Mouse (Mus musculus) induced T-regulatory cell, adult 2 months (primary cell): ENCODE results near the gene Vav1.
"Not testable (repeated sequence)": the region's sequence is repeated elsewhere in the genome, so short reads cannot be mapped to it uniquely, and the experiment has no call there.

Experiments
- DNase-seq: peaks from one replicate; pipeline ENCODE4 v3.0.0-alpha.2; 2012; ENCODE audit warnings: low read depth

The Vav1 gene

DNA sequence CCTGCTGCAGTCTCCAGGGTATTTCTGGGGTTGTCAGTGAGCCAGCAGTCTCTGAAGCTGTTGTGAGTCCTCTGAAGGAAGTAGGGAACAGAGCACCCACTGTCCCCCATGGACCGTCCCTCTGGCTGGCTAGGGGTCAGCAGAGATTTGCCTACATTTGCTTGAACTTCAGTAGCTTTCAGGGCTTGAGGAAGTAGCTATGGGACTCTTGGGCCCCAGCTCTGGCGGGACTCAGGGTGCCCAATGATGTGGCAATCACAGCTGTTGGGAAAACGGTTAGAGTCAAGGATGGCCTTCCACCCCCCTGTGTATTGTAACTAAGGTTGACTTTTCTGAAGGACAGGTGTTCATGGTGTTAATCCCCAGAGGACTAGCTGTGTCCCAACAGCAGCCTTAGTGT, 1.5 kb downstream of the Vav1 start:
- no peak for DNase-seq

- DNase-seq, result peak; percentile 51
These were observed 5.0 kb downstream of the Vav1 start for GRCm38 (mm10) chr17:57283906-57284305.

DNA sequence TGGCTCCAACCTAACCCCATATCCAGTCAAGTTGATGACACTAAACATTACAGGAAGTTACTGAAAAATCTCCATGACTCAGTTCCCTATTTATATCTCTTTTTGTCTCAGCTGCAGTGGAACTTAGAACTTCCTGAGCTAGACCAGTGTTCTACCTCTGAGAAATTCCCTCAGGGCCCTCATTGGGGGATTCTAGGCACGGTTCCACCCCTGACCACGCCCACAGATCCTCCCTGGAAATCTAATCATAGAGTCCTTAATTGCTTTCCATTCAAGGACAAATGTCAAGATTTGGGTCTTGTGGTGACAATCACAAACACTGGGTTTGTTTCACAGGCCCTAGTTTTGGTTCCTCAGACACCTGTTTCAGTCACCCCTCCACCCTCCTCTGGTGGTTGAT, 6.2 kb downstream of the Vav1 start:
- DNase-seq, result no peak

DNA sequence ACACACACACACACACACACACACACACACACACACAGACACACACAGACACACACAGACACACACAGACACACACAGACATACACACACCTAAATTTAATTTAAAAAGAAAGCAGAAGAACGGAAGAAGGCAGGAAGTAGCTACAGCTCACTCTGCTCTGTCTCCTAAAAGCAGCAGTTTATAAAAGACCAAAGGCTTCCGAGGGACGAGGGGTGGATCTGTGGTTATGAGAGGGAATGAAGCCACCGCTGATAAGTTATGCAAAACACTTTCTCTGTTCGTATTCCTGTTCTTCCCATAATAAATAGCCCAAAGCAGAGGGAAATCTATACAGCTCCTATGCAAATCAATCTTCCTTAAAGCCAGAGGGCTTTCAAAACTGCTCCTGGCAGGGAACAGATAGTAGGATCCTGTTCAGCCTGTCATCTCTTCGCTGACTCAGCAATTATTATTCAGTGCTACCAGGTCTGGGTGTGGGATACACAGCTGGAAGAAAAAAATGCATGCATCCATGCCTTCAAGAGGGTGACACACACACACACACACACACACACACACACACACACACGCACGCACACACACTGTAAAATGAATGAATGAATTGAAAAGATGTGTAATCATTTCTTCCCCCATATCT, 7.9 kb downstream of the Vav1 start:
- peak; percentile 47 for DNase-seq

GRCm38 (mm10) chr17:57289252-57289651, 10.4 kb downstream of the Vav1 start:
- no peak for DNase-seq

DNA sequence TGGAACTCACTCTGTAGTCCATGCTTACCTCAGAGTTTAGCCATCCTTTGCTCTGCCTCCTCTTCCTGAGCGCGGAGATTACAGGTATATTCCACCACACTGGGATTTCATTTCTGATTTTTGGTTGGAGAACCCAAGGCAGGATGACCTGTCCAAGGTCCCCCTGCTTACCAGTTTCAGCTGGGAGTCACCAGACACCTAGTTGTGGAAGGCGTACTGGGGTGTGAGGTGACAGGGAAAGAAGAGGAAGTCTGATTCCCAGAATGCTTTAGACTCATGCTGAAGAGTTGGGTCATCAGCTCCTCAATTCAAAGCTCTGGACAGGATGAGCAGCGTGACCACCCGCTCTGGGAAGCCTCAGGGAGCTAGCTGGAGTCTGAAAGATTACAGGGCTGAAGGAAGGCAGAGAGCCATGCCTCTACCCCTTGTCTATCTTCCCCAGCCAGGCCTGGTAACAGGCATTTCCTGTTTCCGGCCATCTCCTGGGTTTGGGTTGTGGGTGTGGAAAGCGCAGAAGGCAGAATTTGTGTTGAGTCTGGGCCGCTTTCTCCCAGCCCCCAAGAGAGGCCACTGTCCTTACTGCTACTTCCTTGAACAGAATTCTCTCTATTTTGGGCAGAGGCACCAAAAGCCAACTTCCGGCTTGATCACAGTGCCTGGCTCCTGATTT, 11.2 kb downstream of the Vav1 start:
- DNase-seq, result peak; percentile 69

DNA sequence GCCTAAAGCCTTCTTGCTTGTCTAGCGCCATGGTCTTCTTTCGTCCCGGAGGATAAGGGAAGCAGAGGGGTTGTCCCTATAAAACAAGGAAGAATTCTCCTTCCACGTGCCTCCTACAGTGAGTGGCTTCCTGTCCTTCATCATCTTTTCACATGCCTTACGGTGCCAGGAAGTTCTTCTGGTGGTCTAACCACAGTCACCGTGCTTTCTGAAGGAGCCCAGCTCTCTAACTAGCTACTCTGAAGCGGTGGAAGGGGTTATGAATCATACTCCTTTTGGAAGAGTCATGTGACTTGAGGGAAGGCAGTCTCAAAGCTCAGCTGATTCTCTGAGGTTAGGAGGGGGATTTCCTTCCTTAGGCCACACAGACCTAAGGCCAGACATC, 11.8 kb downstream of the Vav1 start:
- peak; percentile 77 for DNase-seq

GRCm38 (mm10) chr17:57292302-57292701, 13.4 kb downstream of the Vav1 start:
- no peak for DNase-seq

- no peak for DNase-seq
These were observed 14.1 kb downstream of the Vav1 start for GRCm38 (mm10) chr17:57292968-57293367.

GRCm38 (mm10) chr17:57295935-57296334, 17.0 kb downstream of the Vav1 start:
- DNase-seq, result no peak

- DNase-seq, result no peak
These were observed 18.1 kb downstream of the Vav1 start for GRCm38 (mm10) chr17:57297040-57297439.

- DNase-seq, result peak; percentile 73
These were observed 26.7 kb downstream of the Vav1 start for GRCm38 (mm10) chr17:57305593-57305992.

GRCm38 (mm10) chr17:57307074-57307473, 28.2 kb downstream of the Vav1 start:
- DNase-seq, result no peak

DNA sequence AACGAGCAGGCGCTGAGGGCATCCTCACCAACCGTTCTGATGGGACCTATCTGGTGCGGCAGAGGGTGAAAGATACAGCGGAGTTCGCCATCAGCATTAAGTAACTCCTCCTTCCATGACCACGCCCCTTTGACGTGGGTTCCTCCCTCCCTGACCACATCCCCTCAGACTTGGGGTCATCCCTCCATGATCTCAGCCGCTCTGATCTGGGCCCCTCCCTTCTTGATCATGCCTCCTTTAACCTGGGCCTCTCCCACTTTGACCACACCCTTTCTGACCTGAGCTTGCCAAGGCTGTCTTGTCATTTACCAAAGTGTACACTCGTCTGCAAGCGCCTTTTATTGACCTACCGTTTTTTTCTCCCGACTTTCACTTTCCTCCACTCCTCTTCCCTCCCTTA, 32.9 kb downstream of the Vav1 start:
- DNase-seq, result no peak

DNA sequence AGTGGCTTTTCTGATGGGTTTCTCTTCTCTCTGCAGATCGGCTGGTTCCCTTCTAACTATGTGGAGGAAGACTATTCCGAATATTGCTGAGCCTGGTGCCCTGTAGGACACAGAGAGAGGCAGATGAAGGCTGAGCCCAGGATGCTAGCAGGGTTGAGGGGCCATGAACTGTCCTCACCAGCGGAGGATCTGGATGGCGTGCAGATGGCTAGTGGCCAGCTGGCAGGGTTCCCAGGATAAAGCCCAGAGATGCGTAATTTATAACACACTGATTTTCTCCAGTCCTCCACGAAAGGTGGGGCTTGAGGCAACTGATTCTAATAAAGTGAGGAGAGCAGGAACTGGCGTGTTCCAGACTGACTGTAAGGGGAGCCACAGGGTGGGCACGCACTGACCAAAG, 48.7 kb downstream of the Vav1 start:
- DNase-seq, result no peak

- DNase-seq, result no peak
These were observed 50.0 kb downstream of the Vav1 start for GRCm38 (mm10) chr17:57328944-57329343.

DNA sequence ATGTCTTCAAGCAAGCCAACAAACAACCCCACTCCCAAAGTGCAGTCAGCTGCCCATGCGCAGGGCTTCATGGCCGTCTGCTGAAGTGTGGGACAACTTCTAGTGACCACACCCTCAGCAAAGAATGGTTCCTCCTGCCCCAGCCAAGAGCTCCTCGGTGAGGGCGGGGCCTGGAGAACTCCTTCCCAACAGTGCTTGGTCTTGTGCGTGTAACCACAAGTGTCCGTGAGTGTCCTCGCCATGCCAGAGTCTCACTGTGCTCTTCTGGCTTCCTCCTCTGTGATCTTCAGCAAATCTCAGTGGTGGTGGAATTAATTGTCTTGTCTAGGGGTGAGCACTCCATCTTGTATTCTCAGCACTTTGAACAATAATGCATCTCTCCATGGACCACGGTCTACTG, 52.1 kb downstream of the Vav1 start:
- DNase-seq, result no peak

- DNase-seq, result peak; percentile 74
These were observed 53.3 kb downstream of the Vav1 start for GRCm38 (mm10) chr17:57332241-57332640.

DNA sequence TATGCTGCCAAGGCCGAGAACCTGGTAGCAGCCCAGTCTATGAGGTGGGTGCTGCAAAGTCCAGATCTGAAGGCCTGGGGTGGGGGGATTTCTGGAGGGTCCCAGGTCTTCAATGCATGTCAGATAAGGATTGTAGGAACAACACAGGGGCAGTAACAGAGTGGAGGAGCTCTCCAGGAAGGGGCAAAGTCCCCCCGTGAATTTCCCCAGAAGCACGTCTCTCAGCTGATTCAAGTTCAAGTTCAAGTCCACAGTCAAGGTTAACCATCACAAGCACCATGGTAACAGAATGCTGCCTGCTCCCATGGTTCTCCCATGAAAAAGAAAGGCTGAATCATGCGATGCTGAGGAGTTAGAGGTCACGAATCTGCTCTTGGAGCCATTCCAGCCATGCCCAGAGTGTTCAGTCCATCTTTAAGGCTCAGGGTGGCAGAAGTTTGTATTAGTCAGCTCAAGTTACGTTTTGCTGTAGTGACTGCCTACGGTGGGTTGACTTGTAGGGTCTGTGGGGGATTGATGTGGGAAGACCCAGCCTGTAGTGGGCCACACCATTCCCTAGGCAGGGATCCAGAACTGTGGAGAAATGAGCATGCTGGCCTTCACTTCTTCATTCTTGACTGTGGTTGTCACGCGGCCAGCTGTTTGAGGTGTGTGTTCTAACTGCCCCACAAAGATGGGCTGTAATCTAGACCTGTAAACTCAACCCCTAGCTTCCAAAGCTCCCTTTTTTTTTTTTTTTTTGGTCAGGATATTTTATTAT, 55.3 kb downstream of the Vav1 start:
- DNase-seq, result no peak

DNA sequence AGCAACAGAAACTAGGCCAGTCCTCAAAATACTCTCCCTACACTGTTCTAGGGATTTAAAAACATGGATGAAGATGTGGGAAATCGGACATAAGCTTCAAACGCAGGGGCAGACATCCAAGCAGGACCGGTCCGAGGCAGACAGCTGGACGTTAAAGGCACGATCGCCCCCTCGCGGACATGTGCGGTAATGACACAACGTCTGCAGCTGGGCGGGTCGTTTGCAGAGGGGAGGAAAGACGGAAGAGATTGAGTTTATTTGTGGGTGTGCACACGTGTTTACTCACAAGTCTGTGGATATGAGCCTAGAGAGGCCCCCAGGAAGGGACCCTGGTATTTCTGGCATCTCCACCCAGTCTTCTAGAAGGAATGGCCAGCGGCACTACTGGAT, 55.9 kb downstream of the Vav1 start:
- DNase-seq, result peak; percentile 91

DNA sequence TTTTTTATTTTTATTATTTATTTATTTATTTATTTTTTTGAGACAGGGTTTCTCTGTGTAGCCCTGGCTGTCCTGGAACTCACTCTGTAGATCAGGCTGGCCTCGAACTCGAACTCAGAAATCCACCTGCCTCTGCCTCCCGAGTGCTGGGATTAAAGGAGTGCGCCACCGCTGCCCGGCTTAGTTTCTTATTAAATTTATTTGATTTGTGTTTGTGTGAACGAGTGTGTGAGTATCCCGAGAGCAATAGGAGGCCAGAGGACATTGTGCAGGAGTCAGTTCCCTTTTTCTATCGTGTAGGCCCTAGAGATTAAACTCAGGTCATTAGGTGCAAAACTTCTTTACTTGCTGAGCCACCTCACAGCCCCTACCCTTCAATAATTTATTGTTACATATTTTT, 56.3 kb downstream of the Vav1 start:
- DNase-seq, result not testable (repeated sequence)

- peak; percentile 96 for DNase-seq
These were observed 56.9 kb downstream of the Vav1 start for GRCm38 (mm10) chr17:57335673-57336303.

- DNase-seq, result peak; percentile 53
These were observed 59.1 kb downstream of the Vav1 start for GRCm38 (mm10) chr17:57337996-57338395.
